Mouse (Mus musculus) stomach, embryonic 14.5 days (tissue): ENCODE measurements around the gene Cyp2w1. TPM values are rescaled to one million over a fixed set of nuclear protein-coding genes. Genes with fewer than 3 reads are reported as not detected.

Experiments used
- ATAC-seq: fragments of 200-750 bp; cut with Nextera tagmentation; 2 replicates; pipeline ENCODE4 v1.8.0; 2017; ENCODE audit warnings: low read depth, moderate TSS enrichment; ENCODE audit not compliant: insufficient number of reproducible peaks, insufficient read depth, low FRiP score
- H3K27ac ChIP-seq: fragments of 300-500 bp; sonication (generic); 2 replicates; pipeline ENCODE4 v1.5.1; 2014; ENCODE audit warnings: mild to moderate bottlenecking, low read length, moderate library complexity, mixed read lengths
- H3K27me3 ChIP-seq: fragments of 300-500 bp; sonication (generic); 2 replicates; pipeline ENCODE4 v1.6.1; 2014; ENCODE audit warnings: low read length, control low read depth, mixed read lengths; ENCODE audit not compliant: control insufficient read depth, insufficient read depth
- H3K36me3 ChIP-seq: fragments of 300-500 bp; sonication (generic); 2 replicates; pipeline ENCODE4 v1.6.1; 2014; ENCODE audit warnings: mild to moderate bottlenecking, control low read depth, low read length, moderate library complexity, mixed read lengths; ENCODE audit not compliant: control insufficient read depth, insufficient read depth
- H3K4me1 ChIP-seq: fragments of 300-500 bp; sonication (generic); 2 replicates; pipeline ENCODE4 v1.6.1; 2014; ENCODE audit warnings: low read length, control low read depth, mixed read lengths; ENCODE audit not compliant: control insufficient read depth, insufficient read depth
- H3K4me2 ChIP-seq: fragments of 300-500 bp; sonication (generic); replicated peaks from 2 replicates; pipeline ENCODE4 v1.6.1; 2014; ENCODE audit warnings: low read depth, low read length, control low read depth
- H3K4me3 ChIP-seq: fragments of 300-500 bp; sonication (generic); 2 replicates; pipeline ENCODE4 v1.5.1; 2014; ENCODE audit warnings: low read depth, low read length, control low read depth
- H3K9ac ChIP-seq: fragments of 300-500 bp; sonication (generic); replicated peaks from 2 replicates; pipeline ENCODE4 v1.6.1; 2014; ENCODE audit warnings: low read depth, mild to moderate bottlenecking, control low read depth, low read length, moderate library complexity, mixed read lengths
- H3K9me3 ChIP-seq: fragments of 300-500 bp; sonication (generic); 2 replicates; pipeline ENCODE4 v1.6.1; 2016; ENCODE audit warnings: low read depth, low read length, control low read depth; ENCODE audit not compliant: control insufficient read depth
- WGBS: fragments of 180-500 bp; shearing (Covaris S2); extraction: QIAGEN DNeasy Blood & Tissue Kit; methylation state at CpG from one replicate; pipeline ENCODE4 v1.1.7; 2014; 5-methylcytosine and 5-hydroxymethylcytosine counted together
- microRNA counts: library from miRNA; unstranded; fragments of <30 nt; microRNA quantifications from one replicate; lab custom pipeline; 2016
- microRNA-seq: library from miRNA; unstranded; fragments of <30 nt; microRNA quantifications from one replicate; pipeline ENCODE4, GENCODE M21; 2016
- polyA plus RNA-seq: library from polyadenylated mRNA; unstranded; fragments of >200 nt; fragmentation: Nextera tagmentation; extraction: Ambion mirVana; gene quantifications from 2 replicates; pipeline ENCODE4 v1.2.1, GENCODE M21; 2014

Gene Cyp2w1
- polyA plus RNA-seq, 1 experiment from 2014 or later: 6.8 TPM

GRCm38 (mm10) chr5:139404801-139405401 is 52.5 kb downstream of the Cyp2w1 start, which contains the start of gene C130050O18Rik:
TSS of gene C130050O18Rik (plus strand) at chr5:139405280.
- no peaks in the 10 kb centered on the region for H3K9me3 ChIP-seq
- no peak; the same call in 1 of the 2 replicates for ATAC-seq
- no peak within 1 kb of the TSS for H3K4me2 ChIP-seq
- H3K4me3 ChIP-seq: no peak within 1 kb of the TSS
- H3K27me3 ChIP-seq: no peaks in the 10 kb centered on the region
- 74% methylated on average over 6 of the region's 6 CpGs for WGBS
- H3K9ac ChIP-seq: no peak within 1 kb of the TSS
- no peaks in the 10 kb centered on the region for H3K36me3 ChIP-seq
- no peak within 1 kb of the TSS for H3K27ac ChIP-seq
- 0 out of 2 replicates have a peak, but pooled peaks cover 2% of the 10 kb centered on the region for H3K4me1 ChIP-seq

DNA sequence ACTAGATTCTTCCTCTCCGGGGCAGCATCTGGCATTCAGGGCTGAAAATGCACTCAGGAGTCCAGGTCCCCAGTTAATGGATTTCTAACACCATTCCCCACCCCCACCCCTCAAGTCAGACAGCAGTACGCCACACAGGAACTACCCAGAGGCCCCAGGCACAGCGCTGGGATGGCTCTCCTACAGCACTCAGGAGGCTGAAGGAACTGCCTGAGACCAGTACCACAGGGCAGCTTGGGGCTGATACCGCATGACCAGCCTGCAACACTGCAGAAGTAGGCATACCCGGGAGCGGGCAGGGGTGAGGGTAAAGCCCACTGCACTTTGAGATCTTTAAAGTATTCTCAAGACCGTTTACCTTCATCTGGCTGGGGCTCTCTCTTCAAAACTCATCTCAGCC is 53.1 kb downstream of the Cyp2w1 start:
- no peaks in the 10 kb centered on the region for H3K9me3 ChIP-seq
- H3K4me2 ChIP-seq: no peak overlapping the region
- H3K36me3 ChIP-seq: no peaks in the 10 kb centered on the region
- no peak overlapping the region for H3K27ac ChIP-seq
- ATAC-seq: no peak
- H3K9ac ChIP-seq: no peak overlapping the region
- H3K4me1 ChIP-seq: 0 out of 2 replicates have a peak, but pooled peaks cover 2% of the 10 kb centered on the region
- WGBS: 63% methylated on average over 7 of the region's 7 CpGs
- no peaks in the 10 kb centered on the region for H3K27me3 ChIP-seq
- H3K4me3 ChIP-seq: no peak overlapping the region

- no peak overlapping the region for H3K4me2 ChIP-seq
- no peak overlapping the region for H3K4me3 ChIP-seq
- H3K9me3 ChIP-seq: no peaks in the 10 kb centered on the region
- H3K36me3 ChIP-seq: no peaks in the 10 kb centered on the region
- no peak overlapping the region for H3K9ac ChIP-seq
- WGBS: 64% methylated on average over 3 of the region's 3 CpGs
- H3K27me3 ChIP-seq: no peaks in the 10 kb centered on the region
- no peak overlapping the region for H3K27ac ChIP-seq
- 0 out of 2 replicates have a peak, but pooled peaks cover 2% of the 10 kb centered on the region for H3K4me1 ChIP-seq
- ATAC-seq: no peak
Observed at GRCm38 (mm10) chr5:139405953-139406352, 53.5 kb downstream of the Cyp2w1 start.

MicroRNAs encoded within 50 kb of the gene (microRNA counts, 519-probe panel; counts per million panel counts)
- microRNA mmu-miR-339-3p (lab: Ali Mortazavi, UCI) (not detected), microRNA mmu-miR-339-5p (lab: Ali Mortazavi, UCI) (not detected)

Small RNA genes within 50 kb of the gene (microRNA-seq; reads per million reads assigned to microRNA genes)
- gene Mir339: 411 reads per million, percentile 63 among the genes with 10 or more reads in this experiment

Other genes with a start within 250 kb of the Cyp2w1 start
- 19.5 and 20.1 TPM in 2 replicates for gene Prkar1b, start 202.6 kb upstream of the Cyp2w1 start, polyA plus RNA-seq
- gene Dnaaf5, start 202.4 kb upstream of the Cyp2w1 start, polyA plus RNA-seq: 6.4 TPM in 2 replicates
- gene Sun1, start 152.0 kb upstream of the Cyp2w1 start, polyA plus RNA-seq: 60.2 and 66.6 TPM in 2 replicates
- gene Get4, start 100.3 kb upstream of the Cyp2w1 start, polyA plus RNA-seq: 149 and 151 TPM in 2 replicates
- gene Adap1, start 27.0 kb upstream of the Cyp2w1 start, polyA plus RNA-seq: 2.2 and 2.3 TPM in 2 replicates
- gene Cox19, start 1.2 kb upstream of the Cyp2w1 start, polyA plus RNA-seq: 105 and 120 TPM in 2 replicates
- gene Gpr146, start 25.1 kb downstream of the Cyp2w1 start, polyA plus RNA-seq: 1.3 and 1.5 TPM in 2 replicates
- 0.48 and 1.3 TPM in 2 replicates for gene C130050O18Rik, start 52.7 kb downstream of the Cyp2w1 start, polyA plus RNA-seq
- gene Gper1, start 70.5 kb downstream of the Cyp2w1 start, polyA plus RNA-seq: 3.3 TPM in 2 replicates
- 37.6 and 37.7 TPM in 2 replicates for gene 3110082I17Rik, start 107.9 kb downstream of the Cyp2w1 start, polyA plus RNA-seq
- 5.8 and 6.9 TPM in 2 replicates for gene Zfand2a, start 131.9 kb downstream of the Cyp2w1 start, polyA plus RNA-seq
- gene Uncx, start 190.9 kb downstream of the Cyp2w1 start, polyA plus RNA-seq: not detected in 2 replicates